Mouse (Mus musculus) effector memory CD4-positive, alpha-beta T cell, adult 5 months (primary cell): Measurements from ENCODE around the gene Ddx56. TPM values are rescaled to one million over a fixed set of nuclear protein-coding genes. Genes with fewer than 3 reads are reported as not detected.

Experiments used
- polyA plus RNA-seq: library from polyadenylated mRNA; unstranded; fragments of 100-300 nt; shearing (Covaris generic); gene quantifications from one replicate; pipeline ENCODE4 v1.2.1, GENCODE M21; 2017

Gene Ddx56
- 54.1 TPM for polyA plus RNA-seq

GRCm38 (mm10) chr11:6267320-6268254 is at the start of gene Ddx56:
Gene Ddx56 (minus strand): TSS chr11:6267772.

DNA sequence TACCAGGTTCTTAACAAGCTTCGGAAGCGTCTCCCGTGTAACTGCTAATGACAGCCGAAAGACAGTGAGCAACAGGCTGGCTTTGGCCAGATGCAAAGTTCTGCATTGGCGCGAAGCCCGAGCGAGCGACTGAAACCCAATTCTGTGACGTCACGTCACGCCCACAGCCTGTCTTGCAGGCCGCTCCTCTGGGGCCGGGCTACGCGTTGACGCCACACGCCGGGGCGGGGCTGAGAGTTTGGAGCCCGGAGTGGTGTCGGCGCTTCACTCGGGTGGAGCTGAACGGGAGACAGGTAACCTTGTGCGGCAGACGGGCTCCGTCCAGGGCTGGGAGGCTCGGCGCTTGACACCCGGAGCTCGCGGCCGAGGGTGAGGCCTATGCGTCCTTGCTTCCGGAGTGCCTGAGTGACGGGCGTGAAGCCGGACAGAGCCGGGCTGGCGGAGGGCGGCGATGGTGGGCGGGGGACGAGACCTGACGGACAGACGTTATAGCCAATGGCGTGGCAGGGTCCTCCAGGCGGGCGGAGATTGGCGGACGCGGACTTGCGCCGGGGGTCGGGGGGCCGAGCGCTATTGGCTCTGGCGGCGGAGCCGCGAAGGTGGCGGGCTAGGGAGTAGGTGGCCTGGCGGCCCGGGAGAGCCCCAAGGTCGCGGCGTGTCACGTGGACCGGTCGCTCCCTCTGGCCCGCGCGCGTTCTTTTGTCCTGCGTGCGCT is 24.0 kb upstream of the Ddx56 start, which contains the start of gene Ogdh:
Gene Ogdh (plus strand): TSS at position 233 of the 715 bp plus-strand sequence.

DNA sequence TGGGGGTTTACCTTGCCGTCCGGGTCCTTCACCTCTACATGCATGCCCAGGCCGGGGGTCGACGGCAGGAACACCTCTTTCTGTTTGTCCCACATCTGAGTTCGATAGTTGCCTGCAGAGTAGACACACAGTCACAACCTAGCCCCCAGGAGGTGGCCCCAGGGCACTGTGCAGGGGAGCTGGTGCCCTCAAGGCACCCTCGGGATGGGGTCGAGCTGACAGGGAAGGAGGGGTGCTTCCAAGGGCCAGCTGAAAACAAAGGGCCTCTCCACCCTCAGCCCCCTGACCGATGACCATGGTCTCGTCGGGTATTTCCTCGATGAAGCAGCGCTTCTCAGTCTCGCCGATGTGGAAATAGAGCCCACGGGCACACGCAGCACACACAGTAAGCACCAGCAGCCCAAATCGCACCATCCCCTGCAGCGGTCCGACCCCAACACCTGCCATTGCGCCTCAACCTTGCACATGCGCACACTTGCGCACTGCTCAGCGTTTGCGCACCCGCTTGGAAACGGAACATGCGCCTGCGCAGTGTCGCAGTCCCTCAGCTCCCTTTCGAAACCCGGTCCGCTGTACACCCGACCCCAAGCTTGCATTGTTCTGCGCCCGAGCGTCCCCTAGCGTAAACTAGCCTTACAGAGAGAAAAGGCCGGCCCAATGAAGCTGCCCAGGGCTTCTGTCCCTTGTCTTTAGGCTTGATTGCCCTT is 7.0 kb upstream of the Ddx56 start, which contains the start of gene Tmed4:
Gene Tmed4 (minus strand): TSS at position 484 of the 707 bp plus-strand sequence.

DNA sequence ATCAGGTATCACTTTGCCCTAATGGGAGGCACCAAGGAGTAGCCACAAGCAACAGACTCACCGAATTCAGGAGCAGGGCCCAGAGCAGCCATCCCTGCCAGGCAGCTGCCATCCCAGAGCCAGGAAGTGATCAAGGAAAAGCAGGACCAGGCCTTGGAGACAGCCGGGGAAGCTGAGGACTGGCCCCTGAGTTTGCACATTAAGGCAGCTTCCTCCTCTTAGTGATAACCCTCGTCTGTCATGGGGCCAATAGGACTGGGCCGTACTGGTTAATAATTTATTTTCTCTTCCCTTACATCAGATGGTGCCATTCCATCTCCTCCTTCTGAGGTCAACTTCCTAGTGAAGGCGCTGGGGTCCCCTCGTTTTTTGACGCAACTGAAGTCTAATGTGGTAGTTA is 37.6 kb downstream of the Ddx56 start, which contains the start of gene Npc1l1:
Gene Npc1l1 (minus strand): TSS at position 132 of the 400 bp plus-strand sequence.

Other genes starting within 250 kb of the Ddx56 start
- gene Camk2b, start 201.4 kb downstream of the Ddx56 start, polyA plus RNA-seq: 4.8 TPM
- gene A730071L15Rik, start 67.7 kb downstream of the Ddx56 start, polyA plus RNA-seq: 0.35 TPM
- 46.3 TPM for gene Nudcd3, start 67.4 kb downstream of the Ddx56 start, polyA plus RNA-seq
- gene Npc1l1, start 37.6 kb downstream of the Ddx56 start, polyA plus RNA-seq: not detected
- gene Tmed4, start 7.1 kb upstream of the Ddx56 start, polyA plus RNA-seq: 46.1 TPM
- gene Ogdh, start 23.9 kb upstream of the Ddx56 start, polyA plus RNA-seq: 209 TPM
- 68.9 TPM for gene Zmiz2, start 121.3 kb upstream of the Ddx56 start, polyA plus RNA-seq
- gene Ppia, start 147.7 kb upstream of the Ddx56 start, polyA plus RNA-seq: 3,883 TPM
- gene H2afv, start 176.7 kb upstream of the Ddx56 start, polyA plus RNA-seq: 146 TPM
- gene Purb, start 208.1 kb upstream of the Ddx56 start, polyA plus RNA-seq: 53.9 TPM